Mouse (Mus musculus): ENCODE measurements around the gene Gm42674. TPM values are rescaled to one million over a fixed set of nuclear protein-coding genes. Genes with fewer than 3 reads are reported as not detected.
A peak's percentile ranks its signal among the peaks of the same experiment; 100 is the strongest.

Gene Gm42674
- total and polyA plus RNA-seq, 2 experiments from 2014 or later = 1.6 TPM; not detected in 1

DNA sequence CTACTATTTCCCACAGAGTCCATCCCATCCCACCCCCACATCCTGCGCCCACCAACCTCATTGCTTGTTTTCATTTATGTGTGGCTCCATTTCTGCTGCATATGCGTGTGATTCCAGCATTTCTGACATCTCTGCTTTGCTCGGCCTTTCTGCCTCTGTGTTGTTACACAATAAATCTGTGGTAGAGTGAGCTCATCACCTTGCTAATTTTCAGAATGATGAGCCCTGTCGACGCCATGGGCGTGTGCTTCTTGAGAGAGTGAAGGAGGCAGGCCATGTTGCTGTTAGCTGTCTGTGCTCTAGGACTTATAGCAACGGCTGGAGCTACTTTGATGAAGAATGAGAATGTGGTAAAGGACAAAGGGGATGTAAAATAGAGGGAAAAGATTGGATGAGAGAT lies 39.3 kb downstream of the Gm42674 start:
- WGBS = 87% methylated on average over 7 of the region's 7 CpGs
- Histone ChIP-seq H3K4me2 (ENCODE audit: low read depth, low read length, poor library complexity, severe bottlenecking) (no peak overlapping the region), H3K4me1 (ENCODE audit: insufficient read depth, low read length) (no peaks in the 10 kb centered on the region), H3K4me3 (ENCODE audit: low read depth, low read length) (no peak overlapping the region), H3K36me3 (ENCODE audit: insufficient read depth, low read length) (no peaks in the 10 kb centered on the region), H3K27ac (ENCODE audit: low read depth, low read length) (no peak overlapping the region), H3K27me3 (ENCODE audit: insufficient read depth, low read length) (no peaks in the 10 kb centered on the region), H3K9me3 (ENCODE audit: low read length) (no peaks in the 10 kb centered on the region), H3K9ac (replicated peaks; ENCODE audit: low read length, poor library complexity, severe bottlenecking) (no peak overlapping the region)
- no peak for DNase-seq (ENCODE audit: low spot score)
- TF ChIP-seq CTCF (IDR thresholded peaks at IDR 0.05) = no peak
- ATAC-seq (ENCODE audit: low FRiP score) = no peak

DNA sequence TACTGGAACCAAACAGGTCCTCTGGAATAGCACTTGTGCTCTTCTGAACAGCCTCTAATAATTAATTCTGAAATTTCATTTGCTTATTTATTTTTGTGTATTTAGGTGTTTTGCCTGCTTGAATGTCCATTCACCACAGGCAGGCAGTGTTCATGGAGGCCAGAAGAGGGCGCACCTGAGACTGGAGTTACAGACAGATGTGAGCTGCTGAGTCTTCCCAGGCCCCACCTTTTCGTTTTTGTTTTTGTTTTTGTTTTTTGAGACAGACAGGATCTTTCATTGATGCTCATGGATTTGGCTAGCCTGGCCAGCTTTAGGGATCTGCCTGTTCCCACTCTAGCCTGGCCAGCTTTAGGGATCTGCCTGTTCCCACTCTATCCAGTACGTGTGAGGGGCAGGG lies 42.5 kb downstream of the Gm42674 start:
- DNase-seq (ENCODE audit: low spot score) (no peak), ATAC-seq (ENCODE audit: low FRiP score) (no peak)
- Histone ChIP-seq H3K4me2 (ENCODE audit: low read depth, low read length, poor library complexity, severe bottlenecking) (no peak overlapping the region), H3K9me3 (ENCODE audit: low read length) (no peaks in the 10 kb centered on the region), H3K27me3 (ENCODE audit: insufficient read depth, low read length) (no peaks in the 10 kb centered on the region), H3K4me1 (ENCODE audit: insufficient read depth, low read length) (no peaks in the 10 kb centered on the region), H3K27ac (ENCODE audit: low read depth, low read length) (no peak overlapping the region), H3K36me3 (ENCODE audit: insufficient read depth, low read length) (no peaks in the 10 kb centered on the region), H3K9ac (replicated peaks; ENCODE audit: low read length, poor library complexity, severe bottlenecking) (no peak overlapping the region), H3K4me3 (ENCODE audit: low read depth, low read length) (no peak overlapping the region)
- TF ChIP-seq CTCF (IDR thresholded peaks at IDR 0.05) = peak; percentile 55
- WGBS = 49% methylated on average over 3 of the region's 3 CpGs

DNA sequence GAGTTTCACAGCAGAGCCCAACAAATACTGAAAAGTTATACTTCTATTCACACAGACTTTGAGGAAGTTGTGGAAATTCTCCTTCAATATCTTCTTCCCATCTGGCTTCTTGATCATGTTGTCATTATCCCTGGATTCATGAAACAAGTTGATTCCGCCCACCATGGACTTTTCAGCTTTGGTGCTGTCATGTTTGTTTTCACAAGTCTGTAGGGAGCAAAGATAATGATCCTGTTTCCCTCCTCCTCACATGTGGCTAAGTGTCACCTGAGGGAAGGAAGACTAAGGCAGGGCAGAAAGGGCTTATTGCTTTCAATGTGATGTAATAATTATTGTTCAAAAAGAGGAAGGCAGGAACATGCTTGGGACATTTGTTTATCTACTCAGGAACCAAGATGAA lies 45.6 kb downstream of the Gm42674 start:
- Histone ChIP-seq H3K4me1 (ENCODE audit: insufficient read depth, low read length) (no peaks in the 10 kb centered on the region), H3K27ac (ENCODE audit: low read depth, low read length) (no peak overlapping the region), H3K4me3 (ENCODE audit: low read depth, low read length) (no peak overlapping the region), H3K9ac (replicated peaks; ENCODE audit: low read length, poor library complexity, severe bottlenecking) (no peak overlapping the region), H3K27me3 (ENCODE audit: insufficient read depth, low read length) (no peaks in the 10 kb centered on the region), H3K9me3 (ENCODE audit: low read length) (no peaks in the 10 kb centered on the region), H3K4me2 (ENCODE audit: low read depth, low read length, poor library complexity, severe bottlenecking) (no peak overlapping the region), H3K36me3 (ENCODE audit: insufficient read depth, low read length) (no peaks in the 10 kb centered on the region)
- 91% methylated on average over 1 of the region's 1 CpGs for WGBS
- no peak for TF ChIP-seq CTCF (IDR thresholded peaks at IDR 0.05)
- DNase-seq (ENCODE audit: low spot score) (no peak), ATAC-seq (ENCODE audit: low FRiP score) (no peak)

DNA sequence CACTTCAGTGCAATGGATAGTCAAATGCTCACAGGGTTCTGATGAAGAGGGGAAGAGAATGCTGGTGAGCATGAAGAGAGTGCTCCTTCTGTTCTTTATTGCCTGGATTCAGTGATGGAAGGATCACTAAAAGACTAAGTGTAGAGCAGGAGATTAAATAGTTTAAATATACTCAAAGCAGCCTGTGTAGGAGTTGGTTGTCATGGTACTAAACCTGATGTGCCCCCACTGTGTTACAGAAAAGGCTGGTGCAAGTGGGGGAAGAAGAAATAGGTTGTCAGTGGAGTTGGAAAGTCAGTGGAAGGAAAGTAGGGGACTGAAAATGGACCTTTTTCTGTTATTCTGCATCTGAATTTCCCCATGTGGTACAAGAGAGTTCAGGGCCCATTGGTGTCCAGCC lies 47.3 kb downstream of the Gm42674 start:
- Histone ChIP-seq H3K9ac (replicated peaks; ENCODE audit: low read length, poor library complexity, severe bottlenecking) (no peak overlapping the region), H3K36me3 (ENCODE audit: insufficient read depth, low read length) (no peaks in the 10 kb centered on the region), H3K4me1 (ENCODE audit: insufficient read depth, low read length) (no peaks in the 10 kb centered on the region), H3K9me3 (ENCODE audit: low read length) (no peaks in the 10 kb centered on the region), H3K4me3 (ENCODE audit: low read depth, low read length) (no peak overlapping the region), H3K4me2 (ENCODE audit: low read depth, low read length, poor library complexity, severe bottlenecking) (no peak overlapping the region), H3K27me3 (ENCODE audit: insufficient read depth, low read length) (no peaks in the 10 kb centered on the region), H3K27ac (ENCODE audit: low read depth, low read length) (no peak overlapping the region)
- ATAC-seq (ENCODE audit: low FRiP score) (no peak), DNase-seq (ENCODE audit: low spot score) (no peak)
- TF ChIP-seq CTCF (IDR thresholded peaks at IDR 0.05) = no peak

DNA sequence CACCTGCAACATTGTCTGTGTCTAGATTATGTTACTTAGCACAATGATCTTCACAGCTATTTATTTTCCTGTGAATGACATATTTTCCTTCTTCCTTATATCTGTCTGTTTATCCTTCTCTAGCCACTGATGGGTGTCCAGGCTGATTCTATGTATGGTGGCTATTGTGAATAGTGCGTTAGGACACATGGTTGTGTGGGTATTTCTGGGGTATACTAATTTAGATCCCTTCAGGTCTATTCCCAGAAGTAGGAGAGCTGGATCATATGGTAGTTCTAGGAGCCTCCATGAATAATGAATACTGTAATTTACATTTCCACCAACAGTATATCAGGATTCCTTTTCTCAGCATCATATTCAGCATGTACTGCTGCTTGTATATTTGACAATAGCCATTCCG lies 48.1 kb downstream of the Gm42674 start:
- no peak for ATAC-seq (ENCODE audit: low FRiP score)
- Histone ChIP-seq H3K4me2 (ENCODE audit: low read depth, low read length, poor library complexity, severe bottlenecking) (no peak overlapping the region), H3K36me3 (ENCODE audit: insufficient read depth, low read length) (no peaks in the 10 kb centered on the region), H3K9ac (replicated peaks; ENCODE audit: low read length, poor library complexity, severe bottlenecking) (no peak overlapping the region), H3K4me3 (ENCODE audit: low read depth, low read length) (no peak overlapping the region), H3K27me3 (ENCODE audit: insufficient read depth, low read length) (no peaks in the 10 kb centered on the region), H3K4me1 (ENCODE audit: insufficient read depth, low read length) (no peaks in the 10 kb centered on the region), H3K9me3 (ENCODE audit: low read length) (no peaks in the 10 kb centered on the region), H3K27ac (ENCODE audit: low read depth, low read length) (no peak overlapping the region)
- TF ChIP-seq CTCF (IDR thresholded peaks at IDR 0.05) = no peak
- DNase-seq (ENCODE audit: low spot score) = no peak
- WGBS = 88% methylated on average over 2 of the region's 2 CpGs

DNA sequence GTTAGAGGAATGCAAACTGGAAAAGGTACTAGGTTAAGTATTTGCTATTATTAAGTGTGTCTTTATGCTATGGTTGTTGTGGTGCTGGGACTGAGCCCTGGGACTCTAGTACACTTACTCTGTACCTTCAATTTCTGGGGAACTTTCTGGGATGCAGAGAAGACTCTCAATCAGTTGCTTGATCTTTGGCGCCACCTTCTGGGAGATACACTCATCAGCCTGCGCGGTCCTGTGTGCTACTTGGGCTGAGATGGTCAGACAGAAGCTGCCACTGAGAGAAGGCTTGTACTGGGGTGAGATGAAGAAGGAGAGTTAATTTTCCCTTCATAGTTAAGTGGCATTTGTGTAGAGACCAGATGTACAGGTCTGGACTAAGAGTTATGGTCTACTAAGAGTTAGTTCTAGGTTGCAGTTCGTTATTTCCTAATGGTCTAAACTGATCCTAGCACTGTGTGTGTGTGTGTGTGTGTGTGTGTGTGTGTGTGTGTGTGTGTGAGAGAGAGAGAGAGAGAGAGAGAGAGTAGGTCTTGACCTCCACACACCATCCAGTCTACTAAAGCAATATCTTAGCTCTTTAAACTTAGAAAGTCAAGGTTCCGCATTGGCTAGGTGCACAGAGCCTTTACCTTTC lies 51.3 kb downstream of the Gm42674 start:
- WGBS = 38% methylated on average over 5 of the region's 5 CpGs
- no peak overlapping the region for H3K4me2 ChIP-seq (ENCODE audit: low read depth, low read length, poor library complexity, severe bottlenecking)
- H3K4me3 ChIP-seq (ENCODE audit: low read depth, low read length) = no peak overlapping the region
- no peak overlapping the region for H3K27ac ChIP-seq (ENCODE audit: low read depth, low read length)
- ATAC-seq (ENCODE audit: low FRiP score) (peak; percentile 74), DNase-seq (ENCODE audit: low spot score) (peak; percentile 90)
- TF ChIP-seq CTCF (IDR thresholded peaks at IDR 0.05) = peak; percentile 89
- no peaks in the 10 kb centered on the region for H3K9me3 ChIP-seq (ENCODE audit: low read length)
- no peaks in the 10 kb centered on the region for H3K27me3 ChIP-seq (ENCODE audit: insufficient read depth, low read length)
- H3K4me1 ChIP-seq (ENCODE audit: insufficient read depth, low read length) = no peaks in the 10 kb centered on the region
- H3K36me3 ChIP-seq (ENCODE audit: insufficient read depth, low read length) = no peaks in the 10 kb centered on the region
- H3K9ac ChIP-seq (replicated peaks; ENCODE audit: low read length, poor library complexity, severe bottlenecking) = no peak overlapping the region

Data from midbrain, postnatal 0 days (tissue).